Mouse (Mus musculus) heart, adult 10 weeks (tissue): ENCODE measurements around the gene Saa3. TPM values are rescaled to one million over a fixed set of nuclear protein-coding genes. Genes with fewer than 3 reads are reported as not detected.

Experiments
- polyA plus RNA-seq: library from polyadenylated mRNA; stranded (reverse); fragments of 350-450 nt; fragmentation: Illumina TruSeq; extraction: RNeasy Lipid Tissue Mini Kit (QIAGEN cat#74804); gene quantifications from one replicate; pipeline ENCODE4 v1.2.3, GENCODE M21; 2014; ENCODE audit warnings: low read depth, low replicate concordance

Gene Saa3
- not detected for polyA plus RNA-seq

GRCm38 (mm10) chr7:46715600-46715999 is at the start of gene Saa3:
Saa3 (minus strand) TSS chr7:46715700.

GRCm38 (mm10) chr7:46751490-46751889 is 36.0 kb upstream of the Saa3 start, which contains the start of gene Saa2:
Saa2 (plus strand) TSS chr7:46751790.

GRCm38 (mm10) chr7:46742880-46743279 is 27.4 kb upstream of the Saa3 start, which contains the start of gene Saa1:
Saa1 (minus strand) TSS chr7:46742980.

GRCm38 (mm10) chr7:46732458-46732857 is 17.0 kb upstream of the Saa3 start, which contains the start of gene Saa4:
Saa4 (minus strand) TSS chr7:46732603.

GRCm38 (mm10) chr7:46710390-46710844 is 5.1 kb downstream of the Saa3 start, which contains the start of gene Saal1:
Saal1 (minus strand) TSS chr7:46710680.

GRCm38 (mm10) chr7:46672160-46672672 is 43.3 kb downstream of the Saa3 start, which contains the start of gene Tph1:
Tph1 (minus strand) TSS chr7:46672537.

Other genes starting within 250 kb of the Saa3 start
- 6.8 TPM for gene Sergef, start 75.9 kb downstream of the Saa3 start, polyA plus RNA-seq
- gene Tph1, start 43.2 kb downstream of the Saa3 start, polyA plus RNA-seq, result not detected
- 3.7 TPM for gene Saal1, start 5.0 kb downstream of the Saa3 start, polyA plus RNA-seq
- gene Saa4, start 16.9 kb upstream of the Saa3 start, polyA plus RNA-seq, result not detected
- gene Saa1, start 27.3 kb upstream of the Saa3 start, polyA plus RNA-seq, result not detected
- not detected for gene Saa2, start 36.1 kb upstream of the Saa3 start, polyA plus RNA-seq
- gene Hps5, start 80.4 kb upstream of the Saa3 start, polyA plus RNA-seq, result 10.8 TPM
- gene Gtf2h1, start 80.4 kb upstream of the Saa3 start, polyA plus RNA-seq, result 17.5 TPM
- 788 TPM for gene Ldha, start 125.8 kb upstream of the Saa3 start, polyA plus RNA-seq
- not detected for gene Ldhc, start 145.5 kb upstream of the Saa3 start, polyA plus RNA-seq
- gene Tsg101, start 204.3 kb upstream of the Saa3 start, polyA plus RNA-seq, result 83.4 TPM
- gene Uevld, start 242.8 kb upstream of the Saa3 start, polyA plus RNA-seq, result 6.5 TPM